Mouse (Mus musculus): ENCODE measurements around the gene Maats1. TPM values are rescaled to one million over a fixed set of nuclear protein-coding genes. Genes with fewer than 3 reads are reported as not detected.
A peak's percentile ranks its signal among the peaks of the same experiment; 100 is the strongest.
"Not testable (repeated sequence)": the region's sequence is repeated elsewhere in the genome, so short reads cannot be mapped to it uniquely, and the experiment has no call there.

The Maats1 gene
- total RNA-seq, 2 experiments from 2014 or later, result not detected

- no peak for ATAC-seq (replicated peaks; ENCODE audit: poor library complexity, severe bottlenecking)
These were observed 8.5 kb upstream of the Maats1 start for GRCm38 (mm10) chr16:38350361-38350855.

- no peak for ATAC-seq (replicated peaks; ENCODE audit: poor library complexity, severe bottlenecking)
These were observed 7.9 kb upstream of the Maats1 start for GRCm38 (mm10) chr16:38349881-38350280.

GRCm38 (mm10) chr16:38348217-38348761 is 6.3 kb upstream of the Maats1 start:
- no peak for ATAC-seq (replicated peaks; ENCODE audit: poor library complexity, severe bottlenecking)

- no peak for ATAC-seq (replicated peaks; ENCODE audit: poor library complexity, severe bottlenecking)
These were observed 5.6 kb upstream of the Maats1 start for GRCm38 (mm10) chr16:38347588-38347987.

- peak; percentile 96 for ATAC-seq (replicated peaks; ENCODE audit: poor library complexity, severe bottlenecking)
These were observed 4.8 kb upstream of the Maats1 start, which contains the start of the genes Cox17 and Gm21987 for GRCm38 (mm10) chr16:38346529-38347325. Cox17 (plus strand) TSS chr16:38346991. Gm21987 (plus strand) TSS chr16:38347040.

GRCm38 (mm10) chr16:38344941-38345725 is 3.2 kb upstream of the Maats1 start:
- ATAC-seq (replicated peaks; ENCODE audit: poor library complexity, severe bottlenecking), result no peak; the same call in 1 of the 2 replicates

- ATAC-seq (replicated peaks; ENCODE audit: poor library complexity, severe bottlenecking), result not testable (repeated sequence)
These were observed 3.9 kb downstream of the Maats1 start for GRCm38 (mm10) chr16:38338077-38338476.

- no peak for ATAC-seq (replicated peaks; ENCODE audit: poor library complexity, severe bottlenecking)
These were observed 7.5 kb downstream of the Maats1 start for GRCm38 (mm10) chr16:38334431-38334830.

GRCm38 (mm10) chr16:38329340-38329739 is 12.6 kb downstream of the Maats1 start:
- ATAC-seq (replicated peaks; ENCODE audit: poor library complexity, severe bottlenecking), result no peak

GRCm38 (mm10) chr16:38326778-38327397 is 15.1 kb downstream of the Maats1 start:
- no peak for ATAC-seq (replicated peaks; ENCODE audit: poor library complexity, severe bottlenecking)

- ATAC-seq (replicated peaks; ENCODE audit: poor library complexity, severe bottlenecking), result no peak
These were observed 17.6 kb downstream of the Maats1 start for GRCm38 (mm10) chr16:38324311-38324710.

- ATAC-seq (replicated peaks; ENCODE audit: poor library complexity, severe bottlenecking), result peak; percentile 91
These were observed 20.4 kb downstream of the Maats1 start for GRCm38 (mm10) chr16:38321452-38321935.

GRCm38 (mm10) chr16:38319087-38319486 is 22.9 kb downstream of the Maats1 start:
- ATAC-seq (replicated peaks; ENCODE audit: poor library complexity, severe bottlenecking), result no peak

- no peak for ATAC-seq (replicated peaks; ENCODE audit: poor library complexity, severe bottlenecking)
These were observed 23.5 kb downstream of the Maats1 start for GRCm38 (mm10) chr16:38318492-38318891.

GRCm38 (mm10) chr16:38308195-38308594 is 33.7 kb downstream of the Maats1 start:
- no peak for ATAC-seq (replicated peaks; ENCODE audit: poor library complexity, severe bottlenecking)

- ATAC-seq (replicated peaks; ENCODE audit: poor library complexity, severe bottlenecking), result peak; percentile 68
These were observed 34.3 kb downstream of the Maats1 start for GRCm38 (mm10) chr16:38307651-38308050.

GRCm38 (mm10) chr16:38307221-38307605 is 34.7 kb downstream of the Maats1 start:
- ATAC-seq (replicated peaks; ENCODE audit: poor library complexity, severe bottlenecking), result no peak

- ATAC-seq (replicated peaks; ENCODE audit: poor library complexity, severe bottlenecking), result no peak; the same call in 1 of the 2 replicates
These were observed 35.2 kb downstream of the Maats1 start for GRCm38 (mm10) chr16:38306571-38307220.

GRCm38 (mm10) chr16:38304460-38305194 is 37.3 kb downstream of the Maats1 start:
- ATAC-seq (replicated peaks; ENCODE audit: poor library complexity, severe bottlenecking), result no peak

All from granulocyte monocyte progenitor cell, adult 5-6 weeks (primary cell).